Mouse (Mus musculus): Measurements from ENCODE around the gene Gm4847. TPM values are rescaled to one million over a fixed set of nuclear protein-coding genes. Genes with fewer than 3 reads are reported as not detected.

The Gm4847 gene
- total RNA-seq (2021), result not detected

DNA sequence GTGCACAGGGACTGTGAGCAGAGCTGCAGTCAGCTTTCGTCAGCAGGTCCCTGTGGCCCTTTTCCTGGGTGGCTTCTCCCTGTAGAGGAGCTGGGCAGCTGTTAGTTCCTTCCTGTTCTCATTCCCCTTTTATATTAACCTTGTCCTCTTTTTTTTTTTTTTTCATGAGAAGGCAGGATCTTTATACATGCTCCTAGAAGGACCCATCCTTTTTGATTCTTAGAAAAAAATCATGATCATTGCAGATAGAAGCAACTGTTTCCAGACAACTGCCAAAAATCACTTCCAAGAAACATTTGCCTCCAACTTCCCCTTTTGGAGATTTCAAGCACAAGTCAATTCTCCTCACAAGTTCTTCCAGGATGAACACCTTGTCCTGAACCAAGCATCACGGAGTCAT, at the start of gene Gm4847:
Gene Gm4847 (minus strand): TSS at position 101 of the 400 bp plus-strand sequence.
- DNase-seq, result no peak
- intact Hi-C loops (cut with DNase I), result no loop called here

GRCm38 (mm10) chr1:166681745-166682144, 34.3 kb upstream of the Gm4847 start, which contains the start of gene Fmo9:
Gene Fmo9, minus strand, starts transcription at chr1:166681845.
- intact Hi-C loops (cut with DNase I), result no loop called here
- no peak for DNase-seq

DNA sequence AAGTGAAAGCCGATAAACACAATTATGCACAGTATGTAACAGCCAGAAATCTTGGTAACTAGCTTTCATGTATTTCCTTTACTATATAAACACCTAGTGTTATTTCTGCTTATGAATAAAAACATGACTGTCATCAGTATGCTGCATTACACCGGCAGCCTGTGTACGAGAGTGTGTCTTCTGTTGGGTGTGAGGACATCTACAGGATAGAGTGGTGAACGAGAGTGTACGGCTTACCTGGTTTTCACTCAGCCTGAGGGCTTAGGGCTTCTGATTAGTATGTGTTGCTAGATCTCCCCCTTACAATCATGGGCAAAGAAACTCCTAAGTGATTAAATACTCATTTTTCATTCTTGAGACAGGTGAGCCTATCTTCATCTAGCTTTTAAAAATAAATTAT, 21.8 kb upstream of the Gm4847 start:
- intact Hi-C loops (cut with DNase I), result no loop called here
- no peak for DNase-seq

GRCm38 (mm10) chr1:166660800-166661199, 13.3 kb upstream of the Gm4847 start:
- intact Hi-C loops (cut with DNase I), result no loop called here
- no peak for DNase-seq

Small RNA genes lying within 50 kb of the gene (microRNA-seq; reads per million reads assigned to microRNA genes)
- not detected for gene Gm22992

Other genes starting within 250 kb of the Gm4847 start
- 10 to 100 TPM; 85.2 to 91.1 TPM for gene Pogk, start 237.8 kb downstream of the Gm4847 start, total RNA-seq (2021)
- gene Gm4846, start 150.1 kb downstream of the Gm4847 start, total RNA-seq (2021), result not detected
- gene Fmo9, start 34.2 kb upstream of the Gm4847 start, total RNA-seq (2021), result not detected